Mouse (Mus musculus) c-Kit-positive CD71-positive TER-119-negative erythroid progenitor cells, embryonic 14.5 days (primary cell): ENCODE results near the gene 1700016H13Rik.

Experiments
- DNase-seq: peaks from one replicate; pipeline ENCODE4 v3.0.0-alpha.2; 2013; ENCODE audit warnings: low read depth

The 1700016H13Rik gene

DNA sequence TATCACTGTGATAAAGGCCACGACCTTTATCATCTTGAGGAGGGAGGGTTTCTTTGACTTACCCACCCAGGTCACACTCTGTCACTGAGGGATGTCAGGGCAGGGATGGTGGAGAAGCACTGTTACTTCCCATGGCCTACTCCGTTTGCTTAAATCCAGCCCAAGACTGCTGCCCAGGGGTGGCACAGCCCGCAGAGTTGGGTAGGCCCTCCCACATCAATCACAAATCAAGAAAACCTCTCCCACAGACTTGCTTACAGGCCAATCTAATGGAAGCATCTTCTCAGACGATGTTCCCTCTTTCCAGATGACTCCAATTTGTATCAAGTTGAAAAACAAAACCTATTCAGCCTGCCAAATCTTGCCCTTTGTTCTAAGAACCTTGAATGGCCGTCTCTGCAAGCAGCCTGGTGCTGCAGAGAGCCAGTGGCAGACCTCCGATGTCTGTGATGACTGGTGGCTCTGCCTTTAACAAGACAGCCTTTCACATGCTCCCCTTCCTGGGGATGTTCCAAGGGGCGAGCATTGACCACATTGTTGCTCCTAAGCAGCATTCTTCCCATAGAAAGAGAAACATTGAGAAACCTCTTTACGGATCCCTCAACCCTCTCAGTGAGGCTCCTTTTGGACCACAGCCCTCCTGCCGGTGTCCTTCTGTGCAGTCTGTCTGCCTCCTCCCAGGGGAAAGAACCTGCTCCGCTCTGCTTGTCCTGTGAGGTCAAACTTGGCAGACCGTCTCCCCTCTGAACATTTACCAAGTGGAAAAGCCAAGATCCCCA is 52.5 kb downstream of the 1700016H13Rik start:
- no peak for DNase-seq

DNA sequence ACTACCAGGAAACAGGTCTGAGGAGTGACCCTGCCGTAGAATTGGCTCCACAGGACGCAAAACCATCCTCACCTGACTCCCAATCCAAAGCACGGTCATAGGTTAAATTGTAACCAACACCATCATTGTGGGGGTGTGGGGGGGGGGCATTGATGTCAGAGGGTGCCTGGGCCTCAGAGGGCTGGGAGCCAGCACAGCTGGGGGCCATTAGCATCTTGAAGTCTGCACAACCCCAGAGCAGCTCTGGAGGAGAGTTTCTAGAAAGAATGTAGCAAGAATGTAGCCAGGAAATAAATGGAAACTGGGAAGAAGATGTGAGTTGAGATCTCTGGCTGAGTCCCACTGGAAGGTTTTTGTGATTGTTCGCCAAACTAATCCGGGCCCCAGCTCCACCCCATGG is 56.9 kb downstream of the 1700016H13Rik start:
- no peak for DNase-seq

DNA sequence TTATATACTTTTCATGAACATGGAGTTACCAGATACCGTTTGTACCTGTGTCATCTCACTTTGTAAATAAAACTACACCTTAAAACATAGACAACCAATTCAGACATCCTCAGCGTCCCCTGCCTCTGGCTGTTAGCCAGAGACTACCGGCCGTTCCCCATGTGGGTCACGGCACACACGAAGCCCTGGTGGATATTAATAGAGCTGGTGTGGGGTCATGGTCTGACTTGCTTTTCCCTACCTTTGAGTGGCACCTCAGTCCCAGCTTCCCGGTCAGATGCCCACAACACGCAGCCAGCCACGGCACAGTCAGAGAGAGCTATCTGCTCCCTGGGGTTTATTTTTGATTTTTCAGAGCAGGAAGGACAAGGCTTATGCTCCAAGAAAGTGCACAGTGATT is 57.5 kb downstream of the 1700016H13Rik start:
- no peak for DNase-seq
